Mouse (Mus musculus) olfactory bulb, adult 2 months (tissue): ENCODE data around the gene Emc10.

Source experiments
- CTCF ChIP-seq: fragments of 200-500 bp; IDR thresholded peaks from 2 replicates; pipeline ENCODE4 v1.5.1; 2012; ENCODE audit warnings: low read depth, mild to moderate bottlenecking, low read length, moderate library complexity; ENCODE audit not compliant: insufficient read depth
- POLR2A ChIP-seq: fragments of 200-500 bp; IDR thresholded peaks from 2 replicates; pipeline ENCODE4 v1.6.1; 2012; ENCODE audit warnings: mild to moderate bottlenecking, low read depth, low read length, moderate library complexity; ENCODE audit not compliant: insufficient read depth

DNA sequence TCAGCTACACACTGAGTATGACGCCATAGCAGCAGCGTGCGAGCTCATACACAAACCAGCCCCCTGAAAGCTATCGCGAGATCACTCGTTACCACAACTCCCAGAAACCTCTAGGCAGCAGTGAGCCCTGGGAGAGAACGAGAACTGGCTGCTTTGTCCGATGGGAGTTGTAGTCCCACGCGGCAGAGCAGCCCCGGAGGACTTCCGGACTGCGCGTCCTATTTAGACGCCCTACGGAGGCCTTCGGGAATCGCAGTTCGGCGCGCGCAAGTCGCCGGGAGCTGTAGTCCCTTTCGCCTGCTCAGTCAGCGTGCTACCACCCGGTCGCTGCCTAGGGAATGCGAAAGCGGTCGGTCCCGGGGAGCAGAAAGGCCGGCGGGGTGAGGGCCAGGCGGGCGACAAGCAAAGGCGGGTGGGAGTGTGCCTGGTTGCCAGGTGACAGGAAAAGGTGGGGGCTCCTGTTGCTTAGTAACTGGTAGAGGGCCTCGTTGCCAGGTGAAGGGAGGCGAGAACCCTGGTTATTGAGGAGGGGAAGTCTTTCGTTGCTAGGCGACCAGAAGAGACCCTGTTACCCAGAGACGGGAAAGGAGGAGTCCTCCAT is 28.4 kb downstream of the Emc10 start, which contains the start of gene Josd2:
- TF ChIP-seq POLR2A = peak; percentile 63
- no peak for TF ChIP-seq CTCF
